Mouse (Mus musculus) induced T-regulatory cell, adult 2 months (primary cell): Measurements from ENCODE around the gene Gm10283.
"Not testable (repeated sequence)": the region's sequence is repeated elsewhere in the genome, so short reads cannot be mapped to it uniquely, and the experiment has no call there.

Experiments
- DNase-seq: peaks from one replicate; pipeline ENCODE4 v3.0.0-alpha.2; 2012; ENCODE audit warnings: low read depth

The Gm10283 gene

GRCm38 (mm10) chr8:60503098-60503497 lies at the start of gene Gm10283:
Gene Gm10283, minus strand, starts transcription at chr8:60503198.
- DNase-seq = no peak

GRCm38 (mm10) chr8:60534945-60535344 lies 31.9 kb upstream of the Gm10283 start:
- no peak for DNase-seq

DNA sequence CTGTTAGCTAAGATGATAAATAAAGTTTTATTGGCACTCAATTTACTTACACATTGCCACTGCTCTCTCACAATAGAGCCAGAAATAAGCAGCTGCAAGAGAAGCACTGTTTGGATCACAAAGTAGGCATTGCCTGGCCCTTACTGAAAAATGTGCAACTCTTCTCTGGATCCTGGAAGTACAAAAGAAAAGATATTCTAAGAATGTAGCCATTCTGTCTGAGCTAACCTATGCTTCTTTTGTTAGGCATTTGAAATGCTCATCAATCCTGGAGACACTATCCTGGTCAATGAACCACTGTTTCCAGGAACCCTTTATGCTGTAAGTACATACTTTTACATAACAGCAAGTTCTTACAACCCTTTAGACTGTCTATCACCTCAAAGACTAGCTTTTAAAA lies 15.3 kb upstream of the Gm10283 start:
- no peak for DNase-seq

- DNase-seq = peak; percentile 12
Measured at GRCm38 (mm10) chr8:60505653-60506521, 2.9 kb upstream of the Gm10283 start, which contains the start of gene Aadat. Gene Aadat, plus strand, starts transcription at chr8:60505932.

DNA sequence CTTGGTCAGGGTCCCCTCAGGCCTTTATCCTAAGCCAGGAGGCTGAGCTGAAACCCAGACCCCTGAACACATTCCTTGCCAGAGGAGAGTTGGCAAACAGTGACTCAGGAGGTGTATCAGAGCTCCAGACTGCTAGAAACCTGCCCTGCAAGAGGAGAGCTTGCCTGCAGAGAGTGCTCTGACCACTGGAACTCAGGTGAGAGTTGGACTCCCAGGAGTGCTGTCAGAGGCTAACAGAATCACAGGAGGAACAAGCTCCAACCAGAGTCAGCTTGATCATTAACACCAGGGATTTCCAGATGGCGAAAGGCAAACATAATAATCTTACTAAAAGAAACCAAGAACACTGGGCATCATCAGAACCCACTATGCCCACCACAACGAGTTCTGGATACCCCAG lies 8.0 kb downstream of the Gm10283 start:
- not testable (repeated sequence) for DNase-seq

DNA sequence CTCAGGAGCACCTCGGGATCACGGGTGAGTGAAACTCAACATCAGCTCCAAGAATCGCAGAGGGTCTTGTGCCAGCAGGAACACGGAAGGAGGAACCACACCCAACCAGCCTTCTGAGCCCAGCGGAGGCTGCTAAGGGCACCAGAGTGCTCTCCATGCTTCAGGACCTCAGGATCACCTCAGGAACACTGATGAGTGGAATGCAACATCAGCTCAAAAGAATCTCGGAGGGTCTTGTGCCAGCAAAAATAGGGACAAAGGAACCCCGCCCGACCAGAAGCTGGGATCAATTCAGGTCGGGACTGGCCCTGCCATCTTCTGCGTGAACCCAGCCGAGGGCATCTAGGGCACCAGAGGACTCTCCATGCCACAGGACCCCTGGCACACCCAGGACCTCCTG lies 8.4 kb downstream of the Gm10283 start:
- DNase-seq = no peak

- DNase-seq = no peak
Measured at GRCm38 (mm10) chr8:60492471-60492870, 10.5 kb downstream of the Gm10283 start.

GRCm38 (mm10) chr8:60491871-60492270 lies 11.1 kb downstream of the Gm10283 start:
- DNase-seq = no peak

DNA sequence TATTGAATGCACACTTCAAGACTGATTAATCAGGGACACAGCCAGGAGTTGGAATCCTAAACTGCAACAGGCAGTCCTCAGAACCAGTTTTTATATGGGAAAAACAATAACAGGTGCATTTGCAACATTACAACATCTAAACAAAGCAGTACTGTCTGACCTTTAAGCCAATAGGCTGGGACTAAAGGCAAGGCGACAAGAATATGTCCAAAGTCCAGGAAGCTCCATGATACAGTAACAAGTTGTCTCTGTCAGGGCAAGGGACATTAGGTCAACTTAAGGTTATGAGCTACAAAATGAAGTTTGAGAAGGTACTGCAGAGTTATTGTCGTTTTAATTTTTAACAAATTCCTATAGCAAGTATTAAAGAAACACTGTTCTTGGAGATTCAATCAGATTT lies 12.9 kb downstream of the Gm10283 start:
- DNase-seq = no peak

DNA sequence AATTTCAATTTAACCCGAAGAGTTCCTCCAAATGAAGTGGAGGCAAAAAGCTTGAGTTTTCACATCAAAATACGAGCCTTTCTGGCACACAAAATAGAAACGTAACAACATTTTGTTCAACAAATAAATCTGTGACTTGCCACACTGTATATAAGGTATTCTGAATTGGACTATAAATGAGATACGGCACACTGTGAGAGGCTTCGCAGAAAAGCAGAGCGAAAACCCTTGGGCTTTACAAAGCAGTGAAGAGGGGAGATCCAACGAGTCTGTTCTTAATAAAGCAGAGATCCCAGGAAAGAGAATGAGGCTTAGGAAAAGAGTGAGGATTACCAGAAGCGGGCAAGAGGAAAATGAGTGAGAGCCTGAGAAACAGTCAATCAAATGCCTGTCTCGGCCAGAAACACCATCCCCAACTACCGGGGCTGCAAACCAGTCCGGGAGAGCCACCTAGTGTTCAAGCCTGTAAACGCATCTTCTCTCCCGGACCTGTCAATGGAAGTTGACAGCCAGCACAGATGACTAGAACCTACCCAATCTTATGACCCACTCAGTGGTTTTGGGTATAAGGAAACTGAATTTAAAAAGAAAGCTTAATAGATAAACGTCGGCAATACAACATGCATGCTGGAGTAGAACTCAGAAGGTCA lies 36.2 kb downstream of the Gm10283 start:
- peak; percentile 3 for DNase-seq

- no peak for DNase-seq
Measured at GRCm38 (mm10) chr8:60449296-60449695, 53.7 kb downstream of the Gm10283 start.

DNA sequence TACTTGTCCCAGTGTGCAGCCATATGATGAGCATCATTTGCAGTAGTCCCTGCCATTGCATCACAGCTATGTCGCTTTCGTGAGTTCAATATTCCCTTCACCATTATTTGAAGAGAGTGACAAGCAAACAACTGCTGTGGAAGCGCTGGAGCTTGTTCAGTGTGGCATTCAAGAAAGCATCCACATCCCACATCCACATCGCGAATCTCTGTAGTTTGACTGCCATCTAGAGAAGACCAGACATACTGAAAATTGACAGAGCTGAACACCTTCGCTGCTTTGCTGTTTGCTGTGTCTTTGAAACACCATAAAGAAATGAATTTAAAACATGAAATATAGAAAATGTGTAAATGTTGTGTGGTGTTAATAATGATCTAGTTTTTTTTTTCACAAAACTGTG lies 58.0 kb downstream of the Gm10283 start:
- no peak for DNase-seq

DNA sequence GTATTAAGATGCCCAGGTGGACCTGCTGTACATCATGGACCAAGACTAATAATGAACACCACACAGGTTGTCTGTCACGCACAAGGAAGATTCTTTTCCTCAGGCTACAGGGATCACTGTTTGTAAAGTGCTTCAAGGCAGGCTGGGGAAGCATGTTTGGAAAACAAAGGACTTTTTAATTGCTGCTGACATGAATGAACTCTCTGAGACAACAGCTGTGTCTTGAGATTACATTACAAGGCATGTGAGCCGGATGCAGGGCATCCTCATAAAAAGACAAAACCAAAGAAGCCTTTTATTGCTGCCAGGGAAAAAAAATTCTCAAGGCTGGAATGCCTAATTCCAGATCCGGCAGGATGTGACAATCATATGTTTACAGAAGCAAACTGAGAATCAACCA lies 64.4 kb downstream of the Gm10283 start:
- no peak for DNase-seq

GRCm38 (mm10) chr8:60436872-60437271 lies 66.1 kb downstream of the Gm10283 start:
- DNase-seq = no peak

DNA sequence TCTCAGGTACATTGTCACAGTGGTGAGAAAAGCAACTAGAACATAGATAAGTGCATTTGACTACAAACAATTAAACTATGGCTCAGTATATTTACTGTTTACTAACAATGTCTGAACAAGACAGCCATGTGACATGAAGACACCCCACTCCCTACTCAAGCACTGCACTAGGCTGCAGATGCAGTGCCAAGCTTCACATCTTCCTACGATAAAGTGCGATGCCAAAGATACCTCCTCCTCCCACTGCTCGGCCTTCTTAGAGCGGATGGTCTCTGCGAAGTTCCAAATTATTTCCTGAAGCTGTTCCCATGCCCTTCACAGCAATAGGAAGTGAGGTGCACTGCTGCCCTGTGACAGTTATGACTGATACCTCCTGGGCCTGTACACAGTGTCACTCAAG lies 70.3 kb downstream of the Gm10283 start:
- no peak for DNase-seq

DNA sequence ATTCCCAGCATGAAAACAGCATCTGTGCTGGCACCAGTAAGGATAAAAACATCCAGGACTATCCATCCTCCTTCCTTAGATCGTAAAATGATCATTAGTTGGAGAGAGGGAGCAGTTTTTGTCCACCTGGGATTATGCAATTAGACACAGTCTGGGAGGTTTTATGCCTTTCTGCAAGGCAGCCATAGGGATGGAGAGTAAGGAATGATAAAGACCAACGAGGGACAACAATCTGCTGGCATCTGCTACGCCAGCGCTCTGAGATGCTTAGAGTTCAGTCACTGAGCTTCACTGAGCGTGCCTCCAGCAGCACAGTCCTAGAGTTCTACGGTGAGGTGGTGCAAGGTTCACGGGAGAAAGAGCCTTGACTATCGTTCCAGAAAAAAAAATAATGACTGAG lies 96.6 kb downstream of the Gm10283 start:
- no peak for DNase-seq

- DNase-seq = no peak
Measured at GRCm38 (mm10) chr8:60404994-60405548, 97.9 kb downstream of the Gm10283 start.

DNA sequence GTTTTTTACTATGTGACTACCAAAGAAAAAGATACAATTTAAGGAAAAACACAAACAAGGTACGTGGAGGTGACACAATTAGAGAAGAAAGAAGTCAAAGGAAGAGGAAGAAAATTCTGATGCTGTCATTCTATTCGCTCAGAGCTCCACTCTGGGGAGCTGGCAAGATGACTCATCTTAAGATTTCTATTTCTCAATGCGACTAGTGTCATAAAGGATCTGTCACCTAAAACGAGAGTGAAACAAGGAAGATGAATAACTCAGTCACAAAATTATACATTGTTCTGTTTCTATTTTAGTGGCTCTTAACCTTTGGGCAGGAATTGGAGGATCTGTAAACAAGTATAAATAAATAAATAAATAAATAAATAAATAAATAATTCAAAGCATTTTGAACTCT lies 109.3 kb downstream of the Gm10283 start:
- no peak for DNase-seq

GRCm38 (mm10) chr8:60386589-60386988 lies 116.4 kb downstream of the Gm10283 start:
- DNase-seq = no peak
